Mouse (Mus musculus) gonadal fat pad, adult 2 months (tissue): ENCODE results near the gene Hnrnpul1. TPM values are rescaled to one million over a fixed set of nuclear protein-coding genes. Genes with fewer than 3 reads are reported as not detected.
"Not testable (repeated sequence)": the region's sequence is repeated elsewhere in the genome, so short reads cannot be mapped to it uniquely, and the experiment has no call there.

Experiments used
- DNase-seq: peaks from one replicate; pipeline ENCODE4 v3.0.0-alpha.2; 2012; ENCODE audit warnings: low read depth
- polyA plus RNA-seq: library from polyadenylated mRNA; depleted of rRNA; stranded (reverse); fragments of >200 nt; gene quantifications from 2 replicates; pipeline ENCODE4 v1.2.3, GENCODE M21; 2012

The Hnrnpul1 gene
- polyA plus RNA-seq, 1 experiment = 32.1 TPM

GRCm38 (mm10) chr7:25780753-25781152 lies 26.2 kb upstream of the Hnrnpul1 start:
- DNase-seq = no peak

GRCm38 (mm10) chr7:25780021-25780420 lies 25.5 kb upstream of the Hnrnpul1 start:
- DNase-seq = no peak

GRCm38 (mm10) chr7:25768229-25768628 lies 13.7 kb upstream of the Hnrnpul1 start:
- no peak for DNase-seq

GRCm38 (mm10) chr7:25766108-25766507 lies 11.6 kb upstream of the Hnrnpul1 start:
- DNase-seq = no peak

GRCm38 (mm10) chr7:25764221-25764620 lies 9.7 kb upstream of the Hnrnpul1 start:
- no peak for DNase-seq

- DNase-seq = no peak
Observed at GRCm38 (mm10) chr7:25763678-25764077, 9.1 kb upstream of the Hnrnpul1 start.

- DNase-seq = no peak
Observed at GRCm38 (mm10) chr7:25761354-25761753, 6.8 kb upstream of the Hnrnpul1 start.

- no peak for DNase-seq
Observed at GRCm38 (mm10) chr7:25756011-25756410, 1.5 kb upstream of the Hnrnpul1 start.

- peak; percentile 45 for DNase-seq
Observed at GRCm38 (mm10) chr7:25755468-25755833, 894 bp upstream of the Hnrnpul1 start.

GRCm38 (mm10) chr7:25754439-25754737 lies 169 bp downstream of the Hnrnpul1 start:
- no peak for DNase-seq

GRCm38 (mm10) chr7:25753643-25754438 lies 716 bp downstream of the Hnrnpul1 start:
- DNase-seq = no peak

GRCm38 (mm10) chr7:25753076-25753475 lies 1.5 kb downstream of the Hnrnpul1 start:
- DNase-seq = no peak

- no peak for DNase-seq
Observed at GRCm38 (mm10) chr7:25746844-25747243, 7.7 kb downstream of the Hnrnpul1 start.

GRCm38 (mm10) chr7:25738277-25738676 lies 16.3 kb downstream of the Hnrnpul1 start:
- no peak for DNase-seq

GRCm38 (mm10) chr7:25736920-25737319 lies 17.6 kb downstream of the Hnrnpul1 start:
- DNase-seq = no peak

GRCm38 (mm10) chr7:25734991-25735390 lies 19.6 kb downstream of the Hnrnpul1 start:
- no peak for DNase-seq

- DNase-seq = no peak
Observed at GRCm38 (mm10) chr7:25731294-25732055, 23.1 kb downstream of the Hnrnpul1 start.

- no peak for DNase-seq
Observed at GRCm38 (mm10) chr7:25729862-25730261, 24.7 kb downstream of the Hnrnpul1 start.

GRCm38 (mm10) chr7:25729396-25729795 lies 25.2 kb downstream of the Hnrnpul1 start:
- no peak for DNase-seq

- DNase-seq = no peak
Observed at GRCm38 (mm10) chr7:25727800-25728199, 26.8 kb downstream of the Hnrnpul1 start.

GRCm38 (mm10) chr7:25725886-25726285 lies 28.7 kb downstream of the Hnrnpul1 start:
- DNase-seq = no peak

- DNase-seq = not testable (repeated sequence)
Observed at GRCm38 (mm10) chr7:25721776-25722175, 32.8 kb downstream of the Hnrnpul1 start.

GRCm38 (mm10) chr7:25720760-25721159 lies 33.8 kb downstream of the Hnrnpul1 start:
- DNase-seq = no peak
